Mouse (Mus musculus) bone marrow macrophage, adult 2 months (primary cell): ENCODE measurements around the gene Foxp4.

Experiments
- CTCF ChIP-seq: IDR thresholded peaks from 2 replicates; pipeline ENCODE4 v1.5.1; 2012; ENCODE audit warnings: low read depth, mild to moderate bottlenecking, low read length, moderate library complexity
- POLR2A ChIP-seq: IDR thresholded peaks from 2 replicates; pipeline ENCODE4 v1.6.1; 2012; ENCODE audit warnings: mild to moderate bottlenecking, low read depth, low read length, borderline replicate concordance

- TF ChIP-seq POLR2A: no peak
- no peak for TF ChIP-seq CTCF
These were observed 61.0 kb downstream of the Foxp4 start for GRCm38 (mm10) chr17:47863437-47863836.
